Mouse (Mus musculus) liver, postnatal 0 days (tissue): ENCODE results near the gene Klhl8. TPM values are rescaled to one million over a fixed set of nuclear protein-coding genes. Genes with fewer than 3 reads are reported as not detected.

Experiments
- ATAC-seq: fragments of 200-750 bp; cut with Nextera tagmentation; 2 replicates; pipeline ENCODE4 v1.8.0; 2017; ENCODE audit warnings: mild to moderate bottlenecking, moderate library complexity
- DNase-seq: peaks from one replicate; pipeline ENCODE4 v3.0.0-alpha.2; 2016
- H3K27ac ChIP-seq: fragments of 300-500 bp; sonication (generic); 2 replicates; pipeline ENCODE4 v1.5.1; 2014; ENCODE audit warnings: antibody characterized with exemption, moderate library complexity, mild to moderate bottlenecking, low read depth
- H3K27me3 ChIP-seq: fragments of 300-500 bp; sonication (generic); 2 replicates; pipeline ENCODE4 v1.6.1; 2014; ENCODE audit warnings: low read length, control low read depth, mixed read lengths; ENCODE audit not compliant: insufficient read depth
- H3K36me3 ChIP-seq: fragments of 300-500 bp; sonication (generic); replicated peaks from 2 replicates; pipeline ENCODE4 v1.6.1; 2014; ENCODE audit warnings: mild to moderate bottlenecking, control low read depth, low read length, moderate library complexity, mixed read lengths; ENCODE audit not compliant: insufficient read depth
- H3K4me1 ChIP-seq: fragments of 300-500 bp; sonication (generic); 2 replicates; pipeline ENCODE4 v1.6.1; 2014; ENCODE audit warnings: antibody characterized with exemption, mild to moderate bottlenecking, control low read depth; ENCODE audit not compliant: insufficient read depth
- H3K4me2 ChIP-seq: fragments of 300-500 bp; sonication (generic); 2 replicates; pipeline ENCODE4 v1.6.1; 2014; ENCODE audit warnings: low read depth, mild to moderate bottlenecking, low read length, moderate library complexity, mixed read lengths
- H3K4me3 ChIP-seq: fragments of 300-500 bp; sonication (generic); 2 replicates; pipeline ENCODE4 v1.5.1; 2014; ENCODE audit warnings: low read depth, low read length
- H3K9ac ChIP-seq: fragments of 300-500 bp; sonication (generic); replicated peaks from 2 replicates; pipeline ENCODE4 v1.6.1; 2014; ENCODE audit warnings: mild to moderate bottlenecking, moderate library complexity
- H3K9me3 ChIP-seq: fragments of 300-500 bp; sonication (generic); 2 replicates; pipeline ENCODE4 v1.6.1; 2016; ENCODE audit warnings: mild to moderate bottlenecking, control low read depth, low read length, mixed read lengths
- CTCF ChIP-seq: sonication (generic); IDR thresholded peaks from 2 replicates; pipeline ENCODE4 v1.5.1; 2016; ENCODE audit warnings: antibody characterized with exemption, low read depth
- EP300 ChIP-seq: IDR thresholded peaks from 2 replicates; pipeline ENCODE4 v1.6.1; 2016; ENCODE audit warnings: antibody characterized with exemption, low read depth, mild to moderate bottlenecking
- WGBS: fragments of 180-500 bp; shearing (Covaris S2); extraction: QIAGEN DNeasy Blood & Tissue Kit; methylation state at CpG from one replicate; pipeline ENCODE4 v1.1.7; 2014; ENCODE audit not compliant: insufficient replicate concordance; 5-methylcytosine and 5-hydroxymethylcytosine counted together
- polyA plus RNA-seq: library from polyadenylated mRNA; unstranded; fragments of >200 nt; fragmentation: Nextera tagmentation; extraction: Ambion mirVana; gene quantifications from 2 replicates; pipeline ENCODE4 v1.2.1, GENCODE M21; 2015

The Klhl8 gene
- polyA plus RNA-seq, 1 experiment from 2014 or later = 1.9 TPM

- H3K4me1 ChIP-seq = no peaks in the 10 kb centered on the region
- ATAC-seq = no peak
- no peak overlapping the region for H3K9ac ChIP-seq
- H3K36me3 ChIP-seq = peaks cover 90% of the 10 kb centered on the region
- no peak for DNase-seq
- H3K27ac ChIP-seq = no peak overlapping the region
- 90% methylated on average over 12 of the region's 12 CpGs for WGBS
- no peak overlapping the region for H3K4me2 ChIP-seq
- TF ChIP-seq EP300 (no peak), CTCF (no peak)
- H3K9me3 ChIP-seq = no peaks in the 10 kb centered on the region
- no peaks in the 10 kb centered on the region for H3K27me3 ChIP-seq
- H3K4me3 ChIP-seq = no peak overlapping the region
Observed at GRCm38 (mm10) chr5:103829158-103829557, 81.9 kb downstream of the Klhl8 start.

- Histone ChIP-seq H3K27me3 (no peaks in the 10 kb centered on the region), H3K9me3 (no peaks in the 10 kb centered on the region), H3K4me2 (no peak overlapping the region), H3K4me1 (no peaks in the 10 kb centered on the region), H3K9ac (no peak overlapping the region), H3K4me3 (no peak overlapping the region), H3K36me3 (peaks cover 89% of the 10 kb centered on the region), H3K27ac (no peak overlapping the region)
- ATAC-seq = 0 out of 2 replicates have a peak, but pooled peaks have one; percentile 13
- 78% methylated on average over 8 of the region's 8 CpGs for WGBS
- TF ChIP-seq EP300 = no peak
- no peak for TF ChIP-seq CTCF
- no peak for DNase-seq
Observed at GRCm38 (mm10) chr5:103828729-103829128, 82.3 kb downstream of the Klhl8 start.

- H3K27me3 ChIP-seq = no peaks in the 10 kb centered on the region
- H3K9me3 ChIP-seq = no peaks in the 10 kb centered on the region
- no peak overlapping the region for H3K4me2 ChIP-seq
- H3K4me3 ChIP-seq = no peak overlapping the region
- H3K27ac ChIP-seq = no peak overlapping the region
- WGBS = 92% methylated on average over 21 of the region's 21 CpGs
- no peak for TF ChIP-seq EP300
- TF ChIP-seq CTCF = no peak
- no peak for ATAC-seq
- no peak for DNase-seq
- no peaks in the 10 kb centered on the region for H3K4me1 ChIP-seq
- H3K9ac ChIP-seq = no peak overlapping the region
- peaks cover 89% of the 10 kb centered on the region for H3K36me3 ChIP-seq
Observed at GRCm38 (mm10) chr5:103828304-103828703, 82.8 kb downstream of the Klhl8 start.

GRCm38 (mm10) chr5:103822949-103823348 is 88.1 kb downstream of the Klhl8 start:
- 94% methylated on average over 5 of the region's 5 CpGs for WGBS
- Histone ChIP-seq H3K27ac (no peak overlapping the region), H3K4me2 (no peak overlapping the region), H3K27me3 (no peaks in the 10 kb centered on the region), H3K4me3 (no peak overlapping the region), H3K9me3 (no peaks in the 10 kb centered on the region), H3K9ac (no peak overlapping the region), H3K4me1 (peaks cover 13% of the 10 kb centered on the region), H3K36me3 (peaks cover 76% of the 10 kb centered on the region)
- DNase-seq = no peak
- TF ChIP-seq EP300 (no peak), CTCF (no peak)
- no peak for ATAC-seq

GRCm38 (mm10) chr5:103821500-103822298 is 89.4 kb downstream of the Klhl8 start:
- H3K9ac ChIP-seq = no peak overlapping the region
- WGBS = 76% methylated on average over 13 of the region's 13 CpGs
- DNase-seq (no peak), ATAC-seq (no peak)
- peaks cover 75% of the 10 kb centered on the region for H3K36me3 ChIP-seq
- no peak overlapping the region for H3K4me3 ChIP-seq
- no peak overlapping the region for H3K4me2 ChIP-seq
- TF ChIP-seq EP300 (no peak), CTCF (no peak)
- no peaks in the 10 kb centered on the region for H3K27me3 ChIP-seq
- H3K27ac ChIP-seq = no peak overlapping the region
- peaks cover 13% of the 10 kb centered on the region for H3K4me1 ChIP-seq
- H3K9me3 ChIP-seq = no peaks in the 10 kb centered on the region

GRCm38 (mm10) chr5:103821062-103821461 is 90.0 kb downstream of the Klhl8 start:
- Histone ChIP-seq H3K4me2 (0 out of 2 replicates have a peak overlapping the region, but pooled peaks have one; percentile 3), H3K9ac (no peak overlapping the region), H3K9me3 (no peaks in the 10 kb centered on the region), H3K27me3 (no peaks in the 10 kb centered on the region), H3K4me3 (no peak overlapping the region), H3K27ac (peak overlapping the region; percentile 39; the same call in 1 of the 2 replicates), H3K36me3 (peaks cover 74% of the 10 kb centered on the region), H3K4me1 (peaks cover 13% of the 10 kb centered on the region)
- no peak for DNase-seq
- TF ChIP-seq CTCF (no peak), EP300 (0 out of 2 replicates have a peak, but pooled peaks have one; percentile 32)
- 50% methylated on average over 9 of the region's 9 CpGs for WGBS
- peak; percentile 53 for ATAC-seq
